Mouse (Mus musculus) neural tube, embryonic 12.5 days (tissue): Measurements from ENCODE around the gene Lrrtm3. TPM values are rescaled to one million over a fixed set of nuclear protein-coding genes. Genes with fewer than 3 reads are reported as not detected.

Source experiments
- polyA plus RNA-seq: library from polyadenylated mRNA; unstranded; fragments of >200 nt; fragmentation: Nextera tagmentation; extraction: Ambion mirVana; gene quantifications from 2 replicates; pipeline ENCODE4 v1.2.1, GENCODE M21; 2016

Lrrtm3 gene
- polyA plus RNA-seq, 1 experiment from 2014 or later = 12.8 TPM

Other genes starting within 250 kb of the Lrrtm3 start
- gene Gm10118, start 162.8 kb downstream of the Lrrtm3 start, polyA plus RNA-seq = 0.47 and 0.72 TPM in 2 replicates